Mouse (Mus musculus): ENCODE measurements at regions not wholly inside any gene's neighbourhood (a gene's known extent, or its start where the extent isn't known, plus 50 kb on each side); places are given as distances from the start of the nearest gene placed in this dataset.

DNA sequence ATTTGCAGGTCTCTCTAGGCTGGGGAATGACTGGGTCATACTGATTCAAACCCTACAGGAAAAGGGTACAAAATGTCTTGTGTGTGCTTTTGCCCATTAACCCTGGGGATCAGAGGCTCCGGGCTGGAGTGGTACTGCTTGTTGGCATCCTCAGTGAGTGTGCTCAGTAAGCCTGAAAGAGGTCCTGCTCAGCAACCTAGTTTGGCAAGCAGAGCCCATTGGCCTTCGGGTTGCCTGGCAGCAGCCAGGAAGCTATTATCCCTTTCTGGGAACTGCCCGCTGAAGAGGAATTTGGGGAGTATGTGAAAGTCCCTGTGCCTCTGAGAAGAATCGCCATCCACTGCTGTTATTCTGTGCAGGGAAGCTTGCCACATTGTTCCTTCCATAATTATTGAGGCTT, 117.1 kb downstream of the Amer3 start:
- ATAC-seq (ENCODE audit: insufficient number of reproducible peaks, low FRiP score, low TSS enrichment, low read depth), result no peak
- Histone ChIP-seq H3K9me3 (no peaks in the 10 kb centered on the region), H3K27me3 (no peaks in the 10 kb centered on the region), H3K36me3 (no peaks in the 10 kb centered on the region), H3K4me1 (peaks cover 4% of the 10 kb centered on the region; the same call in 1 of the 2 replicates), H3K4me3 (no peak overlapping the region), H3K9ac (no peak overlapping the region), H3K27ac (no peak overlapping the region), H3K4me2 (no peak overlapping the region)
- 67% methylated on average over 4 of the region's 4 CpGs for WGBS

DNA sequence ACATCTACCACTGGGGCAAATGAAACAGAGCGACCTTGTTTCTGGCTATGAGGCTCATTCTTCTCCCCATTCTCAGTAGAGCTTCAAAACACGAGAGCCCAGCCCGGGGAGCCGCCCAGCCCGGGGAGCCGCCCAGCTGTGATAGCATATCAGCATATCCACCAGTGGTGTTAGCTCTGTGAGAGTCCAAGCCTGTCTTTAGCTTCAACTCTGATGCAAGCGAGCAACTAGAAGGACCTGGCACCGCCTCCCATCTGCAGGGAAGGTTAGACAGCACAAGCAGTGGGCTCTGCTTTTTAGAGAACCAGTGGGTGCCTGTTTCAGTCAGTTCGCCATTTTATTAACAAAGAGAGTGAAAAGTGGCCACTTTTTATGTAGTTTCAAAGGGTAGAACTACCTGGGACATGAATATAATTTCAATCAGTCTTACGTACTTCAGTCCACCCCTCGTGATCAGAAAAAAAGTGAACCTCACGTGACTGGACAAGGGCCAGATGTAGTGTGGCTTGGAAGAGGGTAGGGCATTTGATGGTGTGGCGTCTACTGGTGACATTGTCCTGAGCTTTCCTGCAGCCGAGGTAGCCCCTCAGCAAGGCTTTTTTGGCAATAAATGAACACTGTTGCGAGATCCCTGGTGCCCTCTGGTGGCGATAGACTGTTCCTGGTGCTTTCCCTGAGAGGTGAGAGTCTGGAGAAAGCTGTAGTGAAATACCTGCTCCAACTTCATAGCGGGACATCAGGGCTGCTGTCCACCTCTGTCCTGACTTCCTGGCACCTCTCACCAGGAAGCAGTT, 121.0 kb downstream of the Amer3 start:
- Histone ChIP-seq H3K4me1 (peaks cover 4% of the 10 kb centered on the region; the same call in 1 of the 2 replicates), H3K4me3 (no peak overlapping the region), H3K4me2 (0 out of 2 replicates have a peak overlapping the region, but pooled peaks have one; percentile 1), H3K9ac (no peak overlapping the region), H3K9me3 (no peaks in the 10 kb centered on the region), H3K27ac (no peak overlapping the region), H3K27me3 (no peaks in the 10 kb centered on the region), H3K36me3 (no peaks in the 10 kb centered on the region)
- no peak for ATAC-seq (ENCODE audit: insufficient number of reproducible peaks, low FRiP score, low TSS enrichment, low read depth)
- WGBS, result 45% methylated on average over 17 of the region's 17 CpGs

DNA sequence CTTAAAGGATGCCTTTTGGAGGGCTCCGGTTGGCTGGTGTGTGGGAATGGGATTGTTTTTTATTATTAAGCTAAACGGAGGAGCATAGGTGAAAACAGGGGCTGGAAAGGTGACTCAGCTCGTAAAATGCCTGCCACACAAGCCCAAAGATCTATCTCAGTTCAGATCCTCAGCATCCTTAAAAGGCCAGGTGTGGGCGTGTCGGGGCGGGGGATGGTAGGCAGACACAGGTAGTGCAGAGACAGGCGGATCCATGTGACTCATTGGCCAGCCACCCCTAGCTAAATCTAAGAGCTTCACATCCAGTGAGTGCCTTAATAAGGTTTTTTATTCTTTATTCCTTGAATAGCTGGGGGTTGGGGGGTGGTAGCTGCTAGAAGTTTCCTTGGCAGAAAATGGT, 122.0 kb downstream of the Amer3 start:
- WGBS, result 61% methylated on average over 7 of the region's 7 CpGs
- Histone ChIP-seq H3K9ac (no peak overlapping the region), H3K4me3 (no peak overlapping the region), H3K27ac (no peak overlapping the region), H3K9me3 (no peaks in the 10 kb centered on the region), H3K27me3 (no peaks in the 10 kb centered on the region), H3K4me1 (peaks cover 4% of the 10 kb centered on the region; the same call in 1 of the 2 replicates), H3K36me3 (no peaks in the 10 kb centered on the region), H3K4me2 (no peak overlapping the region)
- ATAC-seq (ENCODE audit: insufficient number of reproducible peaks, low FRiP score, low TSS enrichment, low read depth), result no peak

DNA sequence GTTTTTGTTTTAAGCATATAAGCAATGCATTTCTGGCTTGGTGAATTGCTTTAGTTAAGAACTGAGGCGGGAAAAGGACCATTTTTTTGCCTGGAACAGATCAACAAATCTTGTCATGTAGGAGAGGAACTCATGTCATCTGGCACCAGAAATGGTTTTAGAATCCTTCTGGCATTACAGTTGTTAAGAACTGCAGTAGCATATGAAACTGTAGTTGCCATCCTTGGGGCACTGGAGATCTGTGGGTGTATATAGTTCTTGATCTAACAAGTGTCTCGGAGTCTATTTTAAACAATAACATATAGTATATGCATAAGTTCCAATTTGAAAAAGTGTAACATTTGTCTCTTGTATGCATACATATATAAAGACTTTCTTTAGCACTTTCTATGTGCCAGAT, 129.6 kb downstream of the Amer3 start:
- no peaks in the 10 kb centered on the region for H3K36me3 ChIP-seq
- no peak overlapping the region for H3K27ac ChIP-seq
- H3K4me2 ChIP-seq, result no peak overlapping the region
- WGBS, result 84% methylated on average over 2 of the region's 2 CpGs
- no peak overlapping the region for H3K9ac ChIP-seq
- no peak overlapping the region for H3K4me3 ChIP-seq
- no peaks in the 10 kb centered on the region for H3K4me1 ChIP-seq
- H3K27me3 ChIP-seq, result no peaks in the 10 kb centered on the region
- H3K9me3 ChIP-seq, result no peaks in the 10 kb centered on the region
- no peak for ATAC-seq (ENCODE audit: insufficient number of reproducible peaks, low FRiP score, low TSS enrichment, low read depth)

DNA sequence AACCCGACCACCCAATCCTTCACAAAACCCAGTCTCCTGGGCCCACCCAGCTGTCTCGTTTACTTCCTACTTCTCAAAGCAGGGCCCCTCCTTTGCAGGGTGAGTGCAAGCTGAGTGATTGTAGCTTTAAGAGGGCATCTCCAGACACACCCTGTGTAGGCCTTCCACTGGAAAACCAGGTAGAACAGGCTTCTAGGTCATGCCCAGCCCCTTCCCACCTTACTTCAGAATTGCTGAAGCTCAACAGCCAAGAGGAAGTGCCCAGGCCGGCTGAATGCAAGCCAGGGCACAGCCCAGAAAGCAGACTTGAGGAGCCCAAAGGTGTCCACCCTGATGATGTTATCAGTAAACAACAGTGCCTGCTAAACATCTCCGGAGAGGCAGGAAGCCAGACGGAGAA, 120.2 kb downstream of the Fam168b start:
- 50% methylated on average over 5 of the region's 5 CpGs for WGBS
- Histone ChIP-seq H3K9me3 (no peaks in the 10 kb centered on the region), H3K36me3 (no peaks in the 10 kb centered on the region), H3K27me3 (no peaks in the 10 kb centered on the region), H3K4me2 (no peak overlapping the region), H3K4me3 (no peak overlapping the region), H3K27ac (0 out of 2 replicates have a peak overlapping the region, but pooled peaks have one; percentile 14), H3K9ac (no peak overlapping the region), H3K4me1 (no peaks in the 10 kb centered on the region; the same call in 1 of the 2 replicates)
- ATAC-seq (ENCODE audit: insufficient number of reproducible peaks, low FRiP score, low TSS enrichment, low read depth), result 0 out of 2 replicates have a peak, but pooled peaks have one; percentile 16

DNA sequence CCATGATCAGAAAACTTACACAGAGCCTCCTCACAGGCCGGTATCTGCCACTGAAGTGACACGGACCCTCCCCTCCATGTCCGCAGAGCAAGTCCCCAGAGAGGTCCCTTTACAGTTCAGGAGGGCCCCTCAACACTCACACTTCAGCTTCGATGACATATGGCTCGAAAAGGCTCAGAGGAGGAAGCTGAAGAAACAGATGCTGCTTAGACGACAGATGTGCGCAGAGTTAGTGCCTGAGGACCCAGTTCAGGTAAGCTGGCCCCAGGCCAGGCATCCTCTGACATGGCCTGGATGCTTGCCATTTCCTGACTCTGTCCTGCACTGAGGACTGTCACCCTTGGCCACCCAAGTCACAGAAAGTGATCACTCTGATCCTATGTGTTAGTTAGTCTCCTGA, 110.7 kb downstream of the Fam168b start:
- H3K27me3 ChIP-seq, result no peaks in the 10 kb centered on the region
- H3K4me2 ChIP-seq, result no peak overlapping the region
- H3K4me3 ChIP-seq, result no peak overlapping the region
- H3K27ac ChIP-seq, result no peak overlapping the region
- WGBS, result 54% methylated on average over 7 of the region's 7 CpGs
- ATAC-seq (ENCODE audit: insufficient number of reproducible peaks, low FRiP score, low TSS enrichment, low read depth), result no peak
- no peaks in the 10 kb centered on the region for H3K9me3 ChIP-seq
- H3K36me3 ChIP-seq, result no peaks in the 10 kb centered on the region
- H3K4me1 ChIP-seq, result no peaks in the 10 kb centered on the region
- H3K9ac ChIP-seq, result no peak overlapping the region

DNA sequence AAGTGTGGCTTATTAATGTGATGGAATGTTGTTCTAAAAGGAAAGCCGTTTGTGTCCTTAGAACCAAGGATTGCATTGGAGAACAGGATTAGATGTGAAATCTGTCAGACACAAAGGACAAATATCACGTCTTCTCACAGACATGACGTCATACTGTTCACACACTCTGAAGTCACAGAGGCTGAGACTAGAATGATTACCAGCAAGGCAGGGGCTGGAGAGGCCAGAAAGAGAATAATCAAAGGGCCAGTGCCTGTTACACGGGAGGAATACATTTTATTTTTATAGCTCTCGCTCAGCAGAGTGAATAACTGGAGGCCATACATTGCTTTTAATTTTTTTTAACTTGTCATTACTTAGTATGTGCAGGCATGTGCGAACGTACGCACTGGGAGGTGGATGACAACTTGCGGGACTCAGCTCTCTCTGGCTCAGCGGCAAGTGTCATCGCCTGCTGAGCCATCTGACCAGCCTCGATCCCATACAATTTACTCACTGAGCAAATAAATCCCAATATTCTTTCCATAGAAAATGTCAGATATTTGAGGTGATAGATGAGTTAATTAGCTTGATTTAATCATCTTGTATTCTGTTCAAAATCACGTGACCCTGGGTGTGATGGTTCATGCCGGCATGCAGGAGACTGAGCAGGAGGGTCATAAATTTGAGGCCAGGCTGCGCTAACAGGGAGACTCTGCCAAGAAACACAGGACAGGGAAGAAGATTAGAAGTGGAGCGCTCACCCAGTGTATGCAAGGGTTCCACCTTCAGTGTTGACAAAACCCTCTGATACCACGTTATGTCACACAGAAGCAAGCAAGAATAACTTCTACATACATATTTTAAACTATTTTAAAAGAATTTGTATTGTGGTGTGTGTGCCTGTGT, 109.6 kb downstream of the Fam168b start:
- no peaks in the 10 kb centered on the region for H3K27me3 ChIP-seq
- H3K4me2 ChIP-seq, result no peak overlapping the region
- no peak overlapping the region for H3K27ac ChIP-seq
- no peak for ATAC-seq (ENCODE audit: insufficient number of reproducible peaks, low FRiP score, low TSS enrichment, low read depth)
- no peaks in the 10 kb centered on the region for H3K9me3 ChIP-seq
- H3K36me3 ChIP-seq, result no peaks in the 10 kb centered on the region
- no peaks in the 10 kb centered on the region for H3K4me1 ChIP-seq
- H3K9ac ChIP-seq, result no peak overlapping the region
- no peak overlapping the region for H3K4me3 ChIP-seq
- WGBS, result 62% methylated on average over 17 of the region's 17 CpGs

DNA sequence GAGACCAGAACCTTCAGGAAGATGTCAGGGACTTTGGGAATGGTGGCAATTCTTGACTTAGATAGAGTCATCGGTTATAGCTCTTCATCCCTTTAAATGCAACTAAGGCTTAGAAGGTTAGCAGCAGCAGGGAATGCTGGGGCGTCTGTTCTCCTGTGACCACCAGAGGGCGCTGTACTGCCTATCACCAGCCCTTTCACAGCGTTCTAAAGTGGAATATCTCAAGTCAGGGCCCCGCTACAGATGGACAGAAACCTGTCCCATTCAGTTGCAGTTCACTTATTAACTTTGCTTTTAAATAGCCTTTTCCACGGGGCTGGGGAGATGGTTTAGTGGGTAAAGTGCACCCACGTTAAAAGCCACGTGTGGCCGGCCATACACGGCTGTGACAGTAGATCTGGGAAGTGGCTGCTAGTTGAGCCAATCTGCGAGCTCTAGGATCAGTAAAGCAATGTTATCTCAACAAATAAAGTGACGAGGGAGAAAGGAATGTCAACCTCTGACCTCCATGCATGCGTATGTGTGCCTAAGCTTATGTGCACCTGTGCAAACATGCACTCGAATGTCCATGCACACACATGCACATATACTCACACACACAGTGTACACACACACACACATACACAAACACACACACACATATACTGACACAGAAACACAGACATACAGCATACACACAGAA, 104.3 kb downstream of the Fam168b start:
- H3K9ac ChIP-seq, result no peak overlapping the region
- no peak overlapping the region for H3K4me2 ChIP-seq

DNA sequence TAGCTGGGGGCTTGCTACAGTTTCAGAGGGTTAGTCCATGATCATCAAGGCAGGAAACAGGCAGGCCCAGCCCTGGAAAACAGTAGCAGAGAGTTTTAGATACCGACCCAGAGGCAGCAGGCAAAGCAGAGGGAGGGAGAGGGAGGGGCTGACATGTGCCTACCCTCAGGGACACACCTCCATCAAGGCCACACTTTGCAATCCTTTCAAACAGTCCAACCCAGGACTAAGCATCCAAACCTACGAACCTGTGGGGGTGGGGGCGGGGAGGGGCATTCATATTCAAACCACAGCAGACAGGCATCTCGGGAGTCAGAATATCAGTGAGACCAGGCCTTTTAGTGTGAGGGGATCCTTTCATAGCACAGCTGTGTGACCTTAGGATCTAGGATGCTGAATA, 103.2 kb downstream of the Fam168b start:
- Histone ChIP-seq H3K9me3 (no peaks in the 10 kb centered on the region), H3K27me3 (no peaks in the 10 kb centered on the region), H3K4me3 (no peak overlapping the region), H3K4me1 (no peaks in the 10 kb centered on the region), H3K9ac (no peak overlapping the region), H3K36me3 (no peaks in the 10 kb centered on the region), H3K4me2 (no peak overlapping the region), H3K27ac (no peak overlapping the region)
- ATAC-seq (ENCODE audit: insufficient number of reproducible peaks, low FRiP score, low TSS enrichment, low read depth), result no peak
- 69% methylated on average over 4 of the region's 4 CpGs for WGBS

More for the DNA sequence above, 104.3 kb downstream of the Fam168b start:
- Histone ChIP-seq H3K36me3 (no peaks in the 10 kb centered on the region), H3K27ac (no peak overlapping the region), H3K9me3 (no peaks in the 10 kb centered on the region), H3K4me3 (no peak overlapping the region), H3K27me3 (no peaks in the 10 kb centered on the region), H3K4me1 (no peaks in the 10 kb centered on the region)
- no peak for ATAC-seq (ENCODE audit: insufficient number of reproducible peaks, low FRiP score, low TSS enrichment, low read depth)
- WGBS, result 52% methylated on average over 14 of the region's 14 CpGs

DNA sequence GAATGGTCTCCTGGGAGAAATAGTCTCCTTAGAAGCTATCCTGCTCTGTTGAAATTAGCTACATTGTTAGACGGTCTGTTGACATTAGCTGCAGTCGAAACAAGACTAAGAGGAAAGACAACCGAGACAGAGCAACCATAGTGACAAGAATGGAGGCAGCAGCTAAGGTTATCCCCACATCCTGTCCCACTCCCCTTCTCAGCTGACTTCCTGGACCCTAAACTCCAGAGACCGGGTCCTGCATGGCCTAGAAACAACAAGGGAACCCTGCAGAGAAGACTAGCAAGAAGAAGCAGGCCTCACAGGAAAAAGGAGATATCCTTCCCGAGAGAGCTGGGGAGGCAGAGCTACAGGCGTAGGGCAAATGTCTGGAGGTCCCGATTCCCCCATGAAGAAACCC, 102.0 kb downstream of the Fam168b start:
- Histone ChIP-seq H3K36me3 (no peaks in the 10 kb centered on the region), H3K4me3 (no peak overlapping the region), H3K27me3 (no peaks in the 10 kb centered on the region), H3K4me1 (no peaks in the 10 kb centered on the region), H3K4me2 (no peak overlapping the region), H3K9ac (no peak overlapping the region), H3K27ac (no peak overlapping the region), H3K9me3 (no peaks in the 10 kb centered on the region)
- ATAC-seq (ENCODE audit: insufficient number of reproducible peaks, low FRiP score, low TSS enrichment, low read depth), result no peak
- 75% methylated on average over 7 of the region's 7 CpGs for WGBS

DNA sequence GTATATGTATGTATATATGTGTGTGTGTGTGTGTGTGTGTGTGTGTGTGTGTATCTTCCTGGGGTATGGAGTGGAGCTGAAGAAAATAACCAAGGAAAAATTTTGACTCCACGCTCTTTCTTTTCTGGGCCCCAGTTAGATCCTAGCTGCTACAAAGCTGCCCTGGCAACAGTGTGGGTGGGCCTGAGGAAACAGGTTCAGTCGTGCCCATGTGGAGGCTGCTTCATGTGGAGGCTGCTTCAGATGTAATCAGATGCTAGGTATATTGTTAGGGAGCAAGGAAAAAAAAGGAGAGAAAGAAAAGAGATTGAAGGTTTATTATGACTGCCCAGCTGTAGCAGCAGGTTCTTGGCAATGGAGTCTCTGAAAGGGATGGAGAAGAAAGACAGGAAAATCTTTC, 100.6 kb downstream of the Fam168b start:
- H3K4me2 ChIP-seq, result no peak overlapping the region
- no peaks in the 10 kb centered on the region for H3K27me3 ChIP-seq
- ATAC-seq (ENCODE audit: insufficient number of reproducible peaks, low FRiP score, low TSS enrichment, low read depth), result no peak
- no peak overlapping the region for H3K27ac ChIP-seq
- no peaks in the 10 kb centered on the region for H3K9me3 ChIP-seq
- no peak overlapping the region for H3K9ac ChIP-seq
- H3K4me3 ChIP-seq, result no peak overlapping the region
- H3K4me1 ChIP-seq, result no peaks in the 10 kb centered on the region
- whole genome bisulfite sequencing, result 52% methylated on average over 2 of the region's 2 CpGs
- no peaks in the 10 kb centered on the region for H3K36me3 ChIP-seq

DNA sequence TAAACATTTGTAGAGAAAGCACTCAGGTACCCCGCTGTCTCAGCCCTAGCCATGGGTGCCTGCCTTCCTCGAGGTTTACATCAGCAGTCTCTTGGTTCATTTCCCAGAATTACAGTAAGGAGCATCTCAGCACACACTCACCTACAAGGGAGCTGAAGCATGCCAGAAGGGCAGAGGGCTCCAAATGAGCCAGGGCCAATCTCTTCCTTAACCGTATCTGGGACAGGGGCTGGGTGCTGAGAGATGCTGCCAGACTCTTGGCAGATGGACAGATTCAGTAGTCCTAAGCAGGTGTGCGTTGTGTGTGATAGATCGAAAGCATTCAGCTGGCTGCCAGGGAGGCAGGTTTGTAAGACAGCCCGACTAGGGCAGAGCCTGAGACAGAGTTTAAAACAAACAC, 97.0 kb downstream of the Fam168b start:
- no peaks in the 10 kb centered on the region for H3K9me3 ChIP-seq
- WGBS, result 78% methylated on average over 6 of the region's 6 CpGs
- no peak overlapping the region for H3K27ac ChIP-seq
- ATAC-seq (ENCODE audit: insufficient number of reproducible peaks, low FRiP score, low TSS enrichment, low read depth), result no peak
- no peak overlapping the region for H3K9ac ChIP-seq
- H3K36me3 ChIP-seq, result no peaks in the 10 kb centered on the region
- H3K4me2 ChIP-seq, result no peak overlapping the region
- H3K27me3 ChIP-seq, result peaks cover 27% of the 10 kb centered on the region
- H3K4me3 ChIP-seq, result no peak overlapping the region
- peaks cover 19% of the 10 kb centered on the region for H3K4me1 ChIP-seq
